Mouse (Mus musculus) neural tube, embryonic 13.5 days (tissue): ENCODE data around the gene Gm45140. TPM values are rescaled to one million over a fixed set of nuclear protein-coding genes. Genes with fewer than 3 reads are reported as not detected.

ENCODE experiments used
- ATAC-seq: fragments of 200-750 bp; cut with Nextera tagmentation; 2 replicates; pipeline ENCODE4 v1.8.0; 2017; ENCODE audit warnings: low read depth, mild to moderate bottlenecking, moderate TSS enrichment, moderate library complexity
- H3K27ac ChIP-seq: fragments of 300-500 bp; sonication (generic); replicated peaks from 2 replicates; pipeline ENCODE4 v1.5.1; 2015; ENCODE audit warnings: moderate library complexity, mild to moderate bottlenecking, inconsistent platforms
- H3K27me3 ChIP-seq: fragments of 300-500 bp; sonication (generic); 2 replicates; pipeline ENCODE4 v1.6.1; 2015; ENCODE audit warnings: mild to moderate bottlenecking, inconsistent platforms
- H3K36me3 ChIP-seq: fragments of 300-500 bp; sonication (generic); 2 replicates; pipeline ENCODE4 v1.6.1; 2015; ENCODE audit warnings: mild to moderate bottlenecking, inconsistent platforms
- H3K4me1 ChIP-seq: fragments of 300-500 bp; sonication (generic); replicated peaks from 2 replicates; pipeline ENCODE4 v1.6.1; 2015; ENCODE audit warnings: inconsistent platforms
- H3K4me2 ChIP-seq: fragments of 300-500 bp; sonication (generic); 2 replicates; pipeline ENCODE4 v1.6.1; 2015; ENCODE audit warnings: inconsistent platforms, mild to moderate bottlenecking, moderate library complexity
- H3K4me3 ChIP-seq: fragments of 300-500 bp; sonication (generic); 2 replicates; pipeline ENCODE4 v1.5.1; 2015; ENCODE audit warnings: mild to moderate bottlenecking, inconsistent platforms
- H3K9ac ChIP-seq: fragments of 300-500 bp; sonication (generic); 2 replicates; pipeline ENCODE4 v1.6.1; 2015; ENCODE audit warnings: moderate library complexity, mild to moderate bottlenecking, inconsistent platforms
- H3K9me3 ChIP-seq: fragments of 300-500 bp; sonication (generic); 2 replicates; pipeline ENCODE4 v1.6.1; 2016; ENCODE audit warnings: inconsistent platforms
- WGBS: fragments of 180-500 bp; shearing (Covaris S2); methylation state at CpG from one replicate; pipeline ENCODE4 v1.1.7; 2015; 5-methylcytosine and 5-hydroxymethylcytosine counted together
- polyA plus RNA-seq: library from polyadenylated mRNA; unstranded; fragments of >200 nt; fragmentation: Nextera tagmentation; extraction: Ambion mirVana; gene quantifications from 2 replicates; pipeline ENCODE4 v1.2.1, GENCODE M21; 2015

Gm45140 gene
- 3.0 and 4.5 TPM in 2 replicates for polyA plus RNA-seq

DNA sequence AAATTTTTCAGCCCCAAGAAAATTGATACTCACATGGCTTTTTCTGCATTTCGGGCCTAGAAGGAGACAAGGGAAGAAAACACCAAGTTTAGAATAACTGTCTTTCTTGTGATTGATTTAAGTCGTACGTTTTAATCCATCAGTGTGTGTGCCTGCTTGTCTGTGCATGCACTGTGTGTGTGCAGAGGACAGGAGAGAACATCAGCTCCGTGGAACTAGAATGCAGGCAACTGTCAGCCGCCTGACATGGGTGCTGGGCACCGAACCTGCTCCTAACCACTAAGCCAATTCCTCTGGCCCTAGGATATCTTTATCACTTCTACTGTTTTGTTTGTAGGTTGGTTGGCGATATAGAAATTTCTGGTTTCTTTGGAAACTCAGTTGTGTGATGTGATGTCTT lies at the start of gene Gm45140:
TSS of gene Gm45140 (minus strand) at position 101 of the 400 bp plus-strand sequence.
- Histone ChIP-seq H3K4me2 (no peak within 1 kb of the TSS), H3K4me1 (peaks cover 23% of the 10 kb centered on the region), H3K9ac (no peak within 1 kb of the TSS), H3K27ac (no peak within 1 kb of the TSS), H3K9me3 (no peaks in the 10 kb centered on the region), H3K4me3 (no peak within 1 kb of the TSS), H3K36me3 (peaks cover 45% of the 10 kb centered on the region), H3K27me3 (no peaks in the 10 kb centered on the region)
- no peak for ATAC-seq
- WGBS: 98% methylated on average over 7 of the region's 7 CpGs

DNA sequence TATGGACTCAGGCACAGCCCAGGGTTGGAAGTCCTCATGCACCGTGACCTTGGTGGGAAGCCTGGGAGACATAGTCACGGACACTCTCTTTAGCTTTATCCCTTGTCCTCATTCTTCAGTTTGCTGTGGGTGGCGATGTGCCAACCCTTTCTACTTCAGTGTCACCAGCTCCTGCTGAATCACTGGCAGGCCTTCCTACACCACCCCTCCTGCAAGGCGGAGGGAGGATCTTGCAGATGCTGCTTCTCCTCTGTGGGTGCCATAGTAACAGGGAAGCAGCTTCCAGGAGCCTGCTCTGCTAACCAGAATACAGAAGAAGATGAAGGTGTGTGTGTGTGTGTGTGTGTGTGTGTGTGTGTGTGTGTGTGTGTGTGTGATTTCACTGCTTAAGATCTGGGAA lies 47.2 kb upstream of the Gm45140 start:
- no peaks in the 10 kb centered on the region for H3K9me3 ChIP-seq
- H3K36me3 ChIP-seq: no peaks in the 10 kb centered on the region
- no peak for ATAC-seq
- no peaks in the 10 kb centered on the region for H3K27me3 ChIP-seq
- no peak overlapping the region for H3K4me3 ChIP-seq
- H3K4me2 ChIP-seq: no peak overlapping the region
- no peak overlapping the region for H3K9ac ChIP-seq
- H3K27ac ChIP-seq: no peak overlapping the region
- no peaks in the 10 kb centered on the region; the same call in 1 of the 2 replicates for H3K4me1 ChIP-seq
- 59% methylated on average over 4 of the region's 4 CpGs for WGBS

DNA sequence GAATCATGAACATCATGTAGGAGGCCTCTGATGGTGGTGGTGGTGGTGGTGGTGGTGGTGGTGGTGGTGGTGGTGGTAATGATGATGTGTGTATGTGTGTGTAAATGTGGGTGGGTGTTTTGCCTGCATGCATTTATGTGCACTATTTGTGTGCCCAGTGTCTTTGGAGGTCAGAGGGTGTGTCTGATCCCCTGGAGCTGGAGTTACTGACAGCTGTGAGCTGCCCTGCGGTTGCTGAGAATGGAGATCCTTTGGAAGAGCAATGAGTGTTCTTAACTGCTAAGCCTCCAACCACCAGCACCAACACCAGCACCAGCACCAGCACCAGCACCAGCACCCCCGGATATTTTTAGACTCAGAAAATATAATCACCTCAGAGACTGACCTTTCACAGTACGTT lies 46.6 kb upstream of the Gm45140 start:
- no peak for ATAC-seq
- Histone ChIP-seq H3K27ac (no peak overlapping the region), H3K27me3 (no peaks in the 10 kb centered on the region), H3K4me3 (no peak overlapping the region), H3K9me3 (no peaks in the 10 kb centered on the region), H3K36me3 (no peaks in the 10 kb centered on the region), H3K4me1 (no peaks in the 10 kb centered on the region; the same call in 1 of the 2 replicates), H3K9ac (no peak overlapping the region), H3K4me2 (no peak overlapping the region)
- WGBS: 78% methylated on average over 3 of the region's 3 CpGs

DNA sequence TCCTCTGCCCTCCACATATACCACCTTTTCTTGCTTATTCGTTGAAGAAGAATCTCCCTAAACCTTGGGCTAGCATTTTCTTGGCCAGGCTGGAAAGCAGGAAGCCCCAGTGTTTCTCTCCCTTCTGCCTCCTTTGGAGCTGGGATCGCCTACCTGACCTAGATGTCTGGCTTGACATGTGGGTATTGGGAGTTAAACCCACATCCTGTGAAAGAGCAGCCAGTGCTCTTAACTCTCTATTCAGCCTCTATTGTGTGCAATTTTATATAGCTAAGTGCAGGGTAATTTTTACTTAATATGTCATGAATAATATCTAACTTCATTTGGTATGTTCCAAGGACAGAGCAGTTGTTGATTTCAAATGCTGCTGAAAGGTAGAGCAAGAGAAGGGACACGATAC lies 44.0 kb upstream of the Gm45140 start:
- no peaks in the 10 kb centered on the region for H3K27me3 ChIP-seq
- WGBS: 75% methylated on average over 3 of the region's 3 CpGs
- H3K9ac ChIP-seq: no peak overlapping the region
- no peak overlapping the region for H3K4me2 ChIP-seq
- H3K4me1 ChIP-seq: no peaks in the 10 kb centered on the region
- H3K27ac ChIP-seq: no peak overlapping the region
- H3K36me3 ChIP-seq: no peaks in the 10 kb centered on the region
- ATAC-seq: no peak
- H3K4me3 ChIP-seq: no peak overlapping the region
- H3K9me3 ChIP-seq: no peaks in the 10 kb centered on the region

DNA sequence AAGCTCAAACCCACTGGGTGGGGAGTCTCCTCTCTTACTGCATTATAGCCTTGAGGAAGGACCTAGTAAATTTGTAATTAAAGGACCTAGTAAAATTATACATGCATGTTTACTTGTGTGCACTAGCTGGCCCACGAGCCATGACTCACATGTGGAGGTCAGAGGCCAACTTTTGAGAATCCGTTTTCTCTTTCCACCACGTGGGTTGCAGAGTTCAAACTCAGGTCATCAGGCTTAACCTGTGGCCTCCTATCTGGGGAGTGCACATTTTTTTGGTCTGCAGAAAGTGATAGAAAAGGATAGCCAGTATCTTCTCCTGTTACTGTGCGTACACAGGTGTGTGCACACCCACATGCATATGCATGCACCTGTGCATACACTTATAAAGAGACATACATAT lies 43.4 kb upstream of the Gm45140 start:
- Histone ChIP-seq H3K4me2 (no peak overlapping the region), H3K9me3 (no peaks in the 10 kb centered on the region), H3K9ac (no peak overlapping the region), H3K27me3 (no peaks in the 10 kb centered on the region), H3K27ac (no peak overlapping the region), H3K4me3 (no peak overlapping the region), H3K36me3 (no peaks in the 10 kb centered on the region), H3K4me1 (no peaks in the 10 kb centered on the region)
- ATAC-seq: no peak
- 53% methylated on average over 4 of the region's 4 CpGs for WGBS

DNA sequence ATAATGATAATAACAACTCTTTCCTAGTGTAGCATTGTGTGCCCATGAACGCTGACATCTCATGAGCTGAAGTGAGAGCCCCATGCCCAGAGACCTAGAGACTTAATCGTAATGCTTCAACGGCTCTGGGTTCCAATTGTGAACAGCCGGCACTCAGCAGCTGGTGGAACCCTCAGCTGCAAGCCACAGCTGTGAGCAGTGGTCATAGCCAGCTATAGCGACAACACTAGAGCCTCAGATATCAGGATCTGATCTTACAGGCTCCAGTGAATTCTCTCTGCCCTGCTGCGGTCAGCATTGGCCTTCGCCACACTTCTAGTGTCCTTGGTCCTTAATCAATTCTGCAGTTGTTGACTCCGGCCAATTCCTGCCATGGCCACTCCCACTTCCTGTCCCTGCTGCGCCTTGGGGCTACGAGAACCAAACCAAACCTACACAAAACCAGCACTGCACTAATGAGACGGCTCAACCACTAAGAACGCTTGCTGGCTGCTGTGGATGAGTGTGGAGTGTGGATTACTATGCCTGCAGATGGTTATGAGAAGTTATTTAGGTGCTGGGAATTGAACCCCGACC lies 40.6 kb upstream of the Gm45140 start:
- Histone ChIP-seq H3K27me3 (no peaks in the 10 kb centered on the region), H3K9me3 (no peaks in the 10 kb centered on the region), H3K36me3 (no peaks in the 10 kb centered on the region), H3K4me2 (no peak overlapping the region), H3K27ac (no peak overlapping the region), H3K4me3 (no peak overlapping the region), H3K9ac (no peak overlapping the region), H3K4me1 (no peaks in the 10 kb centered on the region)
- WGBS: 80% methylated on average over 13 of the region's 13 CpGs
- no peak for ATAC-seq

DNA sequence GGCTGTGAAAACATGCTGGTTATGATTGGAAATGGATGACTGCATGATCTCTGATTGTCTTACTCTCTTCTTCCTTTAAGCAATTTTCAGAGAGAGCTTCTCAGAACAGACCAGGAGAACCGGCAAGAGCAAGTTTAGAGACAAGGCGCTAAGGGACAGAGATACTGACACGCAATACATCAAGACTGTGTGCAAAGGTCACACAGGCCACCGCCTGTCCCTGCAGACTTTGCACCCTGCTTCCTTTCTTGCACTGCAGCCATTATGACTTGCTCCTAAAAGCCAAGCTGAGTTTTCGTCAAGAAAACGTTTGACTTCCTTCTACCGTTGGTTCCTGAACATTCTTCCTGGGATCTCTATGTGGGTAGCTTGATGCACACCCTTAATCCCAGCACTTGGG lies 40.0 kb upstream of the Gm45140 start:
- ATAC-seq: no peak
- H3K27ac ChIP-seq: no peak overlapping the region

DNA sequence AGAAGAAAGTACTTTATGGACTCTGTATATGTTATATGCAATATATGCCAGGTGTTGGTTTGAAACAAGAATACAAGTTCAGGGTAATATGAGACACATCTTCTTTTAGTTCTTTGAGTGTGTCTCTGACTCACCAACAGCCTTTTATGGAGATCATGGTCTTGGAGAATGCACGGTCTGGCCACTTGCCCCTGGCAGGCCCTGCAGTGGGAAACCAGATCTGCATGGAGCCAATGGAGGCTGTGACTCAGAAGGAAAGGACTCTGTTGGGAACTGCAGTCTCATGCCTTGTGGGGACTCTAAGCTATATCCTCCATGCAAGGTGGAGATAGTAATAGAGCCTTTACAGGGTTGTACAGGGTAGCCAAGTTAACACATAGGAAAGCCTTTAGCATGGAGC lies 39.5 kb upstream of the Gm45140 start:
- no peak overlapping the region for H3K9ac ChIP-seq
- ATAC-seq: no peak
- no peak overlapping the region for H3K27ac ChIP-seq
- H3K4me3 ChIP-seq: no peak overlapping the region
- no peaks in the 10 kb centered on the region for H3K36me3 ChIP-seq
- H3K4me2 ChIP-seq: no peak overlapping the region
- 86% methylated on average over 1 of the region's 1 CpGs for WGBS
- H3K9me3 ChIP-seq: no peaks in the 10 kb centered on the region
- no peaks in the 10 kb centered on the region for H3K4me1 ChIP-seq
- H3K27me3 ChIP-seq: no peaks in the 10 kb centered on the region

More for the DNA sequence above, 40.0 kb upstream of the Gm45140 start:
- WGBS: 88% methylated on average over 7 of the region's 7 CpGs
- no peak overlapping the region for H3K4me2 ChIP-seq
- H3K36me3 ChIP-seq: no peaks in the 10 kb centered on the region
- H3K4me1 ChIP-seq: no peaks in the 10 kb centered on the region
- H3K9ac ChIP-seq: no peak overlapping the region
- H3K27me3 ChIP-seq: no peaks in the 10 kb centered on the region
- no peaks in the 10 kb centered on the region for H3K9me3 ChIP-seq
- H3K4me3 ChIP-seq: no peak overlapping the region

DNA sequence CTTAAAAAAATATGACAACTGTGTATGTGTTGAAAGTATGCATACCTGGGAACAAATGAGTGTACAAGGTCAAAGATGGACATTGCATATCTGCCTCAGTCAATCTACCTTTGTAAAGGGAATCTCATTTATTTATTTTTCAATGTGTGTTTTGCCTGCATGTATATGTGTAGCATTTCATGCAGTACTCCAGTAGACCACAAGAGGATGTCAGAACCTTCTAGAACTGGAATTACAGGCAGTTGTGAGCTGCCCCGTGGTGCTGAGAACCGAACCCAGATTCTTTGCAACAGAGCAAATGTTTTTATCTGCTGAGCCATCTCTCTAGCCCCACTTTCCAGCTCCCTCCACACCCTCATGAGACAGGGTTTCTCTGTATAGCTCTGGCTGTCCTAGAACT lies 38.4 kb upstream of the Gm45140 start:
- H3K36me3 ChIP-seq: no peaks in the 10 kb centered on the region
- no peak overlapping the region for H3K4me3 ChIP-seq
- no peaks in the 10 kb centered on the region for H3K4me1 ChIP-seq
- no peaks in the 10 kb centered on the region for H3K27me3 ChIP-seq
- H3K4me2 ChIP-seq: no peak overlapping the region
- ATAC-seq: no peak
- no peak overlapping the region for H3K27ac ChIP-seq
- no peaks in the 10 kb centered on the region for H3K9me3 ChIP-seq
- H3K9ac ChIP-seq: no peak overlapping the region
- 92% methylated on average over 2 of the region's 2 CpGs for WGBS

DNA sequence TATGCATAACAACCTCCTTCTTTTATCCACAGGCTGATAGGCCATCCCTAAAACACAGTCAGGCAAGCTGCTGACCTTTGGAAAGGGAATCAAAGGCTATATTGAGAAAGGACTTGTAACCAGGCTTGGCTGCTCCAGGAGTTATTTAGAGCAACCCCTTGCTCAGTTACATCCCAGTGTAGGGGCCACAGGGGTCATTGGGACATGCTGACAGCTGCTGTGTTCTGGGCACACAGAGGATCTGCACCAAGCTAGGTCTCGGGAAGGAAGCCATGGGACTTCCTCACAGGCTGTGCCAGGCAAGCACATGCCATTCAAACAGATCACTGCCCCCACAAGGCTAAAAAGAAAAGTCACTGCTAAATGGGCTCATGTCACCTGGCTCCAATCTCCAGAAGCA lies 37.5 kb upstream of the Gm45140 start:
- Histone ChIP-seq H3K27me3 (no peaks in the 10 kb centered on the region), H3K4me3 (no peak overlapping the region), H3K4me2 (no peak overlapping the region), H3K27ac (no peak overlapping the region), H3K9ac (no peak overlapping the region), H3K4me1 (no peaks in the 10 kb centered on the region), H3K36me3 (no peaks in the 10 kb centered on the region), H3K9me3 (no peaks in the 10 kb centered on the region)
- WGBS: 52% methylated on average over 1 of the region's 1 CpGs
- ATAC-seq: no peak

DNA sequence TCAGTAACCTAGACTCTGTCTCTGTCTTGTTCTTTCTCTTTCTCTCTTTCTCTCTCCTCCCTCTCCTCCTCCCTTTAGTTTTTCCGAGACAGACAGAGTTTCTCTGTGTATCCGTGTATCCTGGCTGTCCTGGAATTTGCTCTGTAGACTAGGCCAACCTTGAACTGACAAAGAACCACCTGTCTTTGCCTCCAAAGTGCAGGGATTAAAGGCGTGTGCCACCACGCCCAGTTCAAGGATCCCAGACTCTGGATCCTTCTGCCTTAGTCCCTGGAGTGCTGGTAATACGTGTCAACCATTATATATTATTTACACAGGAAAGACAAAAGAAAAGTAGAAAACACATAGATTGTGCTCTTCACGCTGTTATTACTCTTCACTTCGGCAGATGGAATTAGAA lies 35.6 kb upstream of the Gm45140 start:
- Histone ChIP-seq H3K4me3 (no peak overlapping the region), H3K27me3 (no peaks in the 10 kb centered on the region), H3K9ac (no peak overlapping the region), H3K4me2 (no peak overlapping the region), H3K36me3 (no peaks in the 10 kb centered on the region), H3K27ac (no peak overlapping the region), H3K4me1 (no peaks in the 10 kb centered on the region), H3K9me3 (no peaks in the 10 kb centered on the region)
- ATAC-seq: no peak
- WGBS: 88% methylated on average over 7 of the region's 7 CpGs

DNA sequence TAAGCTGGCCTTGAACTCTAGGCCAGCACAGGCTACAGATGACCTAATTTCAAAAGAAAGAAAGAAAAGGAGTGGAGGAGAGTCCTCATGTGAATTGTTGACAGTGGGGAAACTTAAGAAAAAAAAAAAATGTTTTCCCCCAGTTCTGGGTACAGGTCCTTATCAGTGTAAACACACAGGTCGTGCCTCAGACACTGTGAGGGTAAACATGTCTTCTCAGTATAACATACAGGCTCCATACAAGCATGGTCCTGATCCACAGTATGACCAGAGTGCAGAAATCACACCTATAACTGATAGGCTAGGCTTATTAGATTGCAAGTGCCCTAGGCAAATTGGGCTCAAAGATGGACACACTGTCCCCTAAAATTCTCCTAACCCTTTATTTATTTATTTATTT lies 34.8 kb upstream of the Gm45140 start:
- Histone ChIP-seq H3K9ac (no peak overlapping the region), H3K27me3 (no peaks in the 10 kb centered on the region), H3K4me1 (no peaks in the 10 kb centered on the region), H3K4me2 (no peak overlapping the region), H3K27ac (no peak overlapping the region), H3K9me3 (no peaks in the 10 kb centered on the region), H3K36me3 (no peaks in the 10 kb centered on the region), H3K4me3 (no peak overlapping the region)
- 84% methylated on average over 1 of the region's 1 CpGs for WGBS
- no peak for ATAC-seq

DNA sequence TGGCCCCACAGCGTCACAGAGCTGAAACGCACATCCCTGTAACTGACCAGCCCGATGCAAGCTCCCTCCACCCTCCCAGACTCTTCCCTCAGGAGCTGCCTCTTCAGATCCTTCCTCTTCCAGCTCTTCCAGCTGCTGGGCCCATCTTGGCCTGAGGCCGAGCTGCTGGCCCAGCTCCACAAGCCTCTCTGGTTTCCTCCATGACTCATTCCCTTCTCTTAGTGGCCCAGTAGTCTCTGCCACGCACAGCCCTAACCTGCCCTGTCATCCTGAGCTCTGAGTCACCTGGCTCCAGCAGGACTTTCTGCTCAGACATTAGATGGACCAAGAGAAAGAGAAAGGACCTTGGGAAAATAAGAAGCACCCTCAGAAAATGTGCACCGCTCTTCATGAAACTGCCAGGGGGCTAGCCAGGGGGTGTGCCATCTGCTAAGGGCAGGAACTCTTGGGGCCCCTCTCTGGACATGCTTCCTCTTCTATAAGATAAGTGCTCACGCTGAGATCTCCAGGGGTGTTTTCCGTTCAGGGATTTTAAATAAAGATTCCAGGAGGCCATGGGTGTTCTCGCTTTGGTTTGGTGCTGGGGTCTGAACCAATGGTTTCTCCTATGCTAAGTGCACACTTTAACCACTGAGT lies 33.4 kb upstream of the Gm45140 start:
- ATAC-seq: no peak
- WGBS: 79% methylated on average over 9 of the region's 9 CpGs

More for the DNA sequence above, 33.4 kb upstream of the Gm45140 start:
- Histone ChIP-seq H3K4me3 (no peak overlapping the region), H3K9ac (no peak overlapping the region), H3K36me3 (no peaks in the 10 kb centered on the region), H3K9me3 (no peaks in the 10 kb centered on the region), H3K27ac (no peak overlapping the region), H3K4me2 (no peak overlapping the region), H3K4me1 (no peaks in the 10 kb centered on the region), H3K27me3 (no peaks in the 10 kb centered on the region)
